Mouse (Mus musculus) right cerebral cortex, postnatal 4 days (tissue): ENCODE data around the gene Gm15056.

Experiments used
- DNase-seq: peaks from one replicate; pipeline ENCODE4 v3.0.0-alpha.2; 2022

Gm15056 gene

DNA sequence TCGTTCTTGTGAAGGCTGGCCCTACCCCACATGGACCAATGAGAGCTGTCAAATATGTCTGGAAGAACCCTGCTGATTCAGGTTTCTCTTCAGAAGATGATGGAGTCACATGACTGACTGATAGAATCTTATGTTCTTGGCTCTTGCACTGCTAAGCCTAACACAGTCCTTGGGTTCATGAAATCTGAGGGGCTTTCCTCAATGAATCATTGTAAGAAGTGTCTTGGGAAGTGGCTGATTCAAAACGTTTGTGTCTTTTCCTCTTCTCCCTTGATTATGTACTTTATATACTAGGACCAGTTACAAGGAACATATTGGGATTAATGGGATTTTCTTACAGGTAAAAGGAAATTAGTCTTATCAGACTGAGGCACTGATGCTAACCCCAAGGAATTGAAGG is at the start of gene Gm15056:
Gene Gm15056 (minus strand): TSS at position 101 of the 400 bp plus-strand sequence.
- no peak for DNase-seq

DNA sequence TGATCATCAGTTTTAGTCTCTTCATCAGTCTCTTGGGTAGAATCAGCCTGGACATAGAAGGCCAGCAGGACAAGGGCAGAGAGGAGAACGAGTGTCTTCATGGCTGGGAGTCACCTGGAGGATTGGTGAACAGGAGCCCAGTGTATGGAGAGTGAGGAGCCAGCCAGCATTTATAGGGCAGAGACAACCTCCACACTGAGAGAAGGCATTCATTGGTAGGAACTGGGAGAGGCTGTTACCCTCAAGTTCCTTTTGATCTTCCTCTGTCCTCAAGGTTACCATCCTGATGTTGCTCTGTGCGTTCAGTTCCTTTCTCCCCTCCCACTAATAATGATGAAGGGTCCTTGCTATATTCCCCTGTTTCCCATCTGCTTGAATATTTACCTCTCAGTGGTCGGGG is 42.2 kb upstream of the Gm15056 start, which contains the start of gene AY761185:
Gene AY761185 (minus strand): TSS at position 101 of the 400 bp plus-strand sequence.
- DNase-seq, result no peak

DNA sequence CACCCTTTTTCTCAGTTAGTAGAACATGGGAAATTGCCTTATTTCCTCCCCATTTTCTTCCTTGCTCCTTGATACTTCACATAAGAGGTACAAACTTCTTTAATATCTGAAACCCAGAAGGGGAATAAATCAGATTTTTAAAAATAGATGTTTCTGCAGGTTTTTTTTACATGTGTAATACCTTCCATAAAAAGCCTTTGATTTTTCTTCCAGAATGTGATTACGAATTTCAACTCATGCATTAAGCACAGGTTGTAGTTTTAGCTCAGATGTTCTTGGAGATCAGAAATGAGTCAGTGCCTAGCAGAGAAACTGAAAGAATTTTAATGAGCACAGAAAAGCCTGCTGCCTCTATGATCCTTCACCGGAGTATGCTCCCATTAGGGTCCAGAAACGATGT is 19.5 kb upstream of the Gm15056 start, which contains the start of gene Gm6040:
Gene Gm6040 (minus strand): TSS at position 101 of the 400 bp plus-strand sequence.
- DNase-seq, result no peak

DNA sequence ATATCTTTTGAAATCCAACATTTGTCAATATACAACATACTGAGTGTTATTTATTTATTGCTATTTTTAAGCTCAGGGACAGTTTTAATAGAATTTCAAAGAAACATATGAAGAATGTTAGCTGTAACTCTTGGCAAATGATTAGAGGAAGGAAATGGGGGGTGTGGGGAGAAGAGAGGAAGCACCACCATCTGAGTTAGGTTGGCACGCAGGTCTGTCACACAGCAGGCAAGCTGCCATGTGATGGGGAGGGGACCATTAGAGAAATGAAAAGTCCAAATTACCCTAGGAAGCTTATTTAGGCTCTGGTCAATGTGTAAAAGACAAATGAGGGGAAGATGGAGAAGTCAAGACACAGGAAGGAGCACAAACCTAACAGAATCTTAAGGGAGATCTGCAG is 9.9 kb upstream of the Gm15056 start:
- DNase-seq, result no peak

DNA sequence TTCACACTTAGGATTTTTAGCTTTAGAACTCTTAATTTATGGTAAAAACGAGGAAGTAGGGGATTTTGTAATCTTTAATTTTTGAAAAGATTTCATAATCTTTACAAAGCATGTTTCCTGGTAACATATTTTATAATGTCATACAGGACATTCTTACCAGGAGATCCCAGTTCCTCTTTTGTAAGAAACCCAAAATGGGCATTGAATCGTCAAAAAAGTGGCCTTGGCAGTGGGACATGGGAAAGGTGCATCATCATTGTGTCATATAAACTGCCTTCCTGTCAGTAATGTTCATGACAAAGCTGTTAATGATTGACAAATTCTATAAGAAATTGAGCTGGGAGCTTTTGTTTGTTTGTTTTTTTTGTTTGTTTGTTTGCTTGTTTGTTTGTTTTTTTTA is 5.8 kb upstream of the Gm15056 start:
- DNase-seq, result no peak

DNA sequence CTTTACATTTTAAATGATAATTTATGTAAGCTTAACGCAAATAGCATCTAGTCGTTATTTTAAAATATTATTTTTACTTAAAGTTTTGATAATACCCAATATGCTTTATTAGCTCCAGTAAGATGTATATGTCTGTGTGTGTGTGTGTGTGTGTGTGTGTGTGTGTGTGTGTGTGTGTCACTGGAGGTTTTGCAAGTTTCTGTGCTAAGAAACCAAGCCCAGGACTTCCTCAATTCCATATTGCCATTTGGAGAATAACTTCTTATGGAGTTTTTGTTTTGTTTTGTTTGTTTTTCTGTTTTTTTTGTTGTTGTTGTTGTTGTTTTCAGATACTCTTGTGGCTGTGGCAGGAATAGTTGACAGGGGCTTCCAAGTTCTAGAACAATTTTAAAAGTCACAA is 4.7 kb upstream of the Gm15056 start:
- no peak for DNase-seq

DNA sequence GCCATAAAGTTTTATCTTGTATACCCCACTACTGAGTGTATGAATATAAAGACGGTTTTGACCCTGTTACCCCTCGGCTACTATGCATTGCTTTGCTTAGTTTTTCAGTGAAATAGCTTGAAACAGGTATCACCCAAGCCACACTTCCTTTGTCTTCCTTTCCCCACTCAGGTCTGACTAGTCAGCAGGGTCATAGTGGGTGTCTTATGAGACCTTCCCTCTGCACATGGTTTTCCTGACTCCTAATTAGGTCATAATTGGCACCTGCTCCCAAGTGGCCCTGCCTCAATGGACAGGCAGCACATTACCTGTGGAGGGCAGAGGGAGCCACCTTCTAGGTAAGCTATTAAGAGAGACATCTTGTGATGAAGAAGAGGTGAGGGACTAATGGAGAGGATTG is 10.1 kb downstream of the Gm15056 start, which contains the start of gene Defb33:
Gene Defb33 (plus strand): TSS at position 301 of the 400 bp plus-strand sequence.
- no peak for DNase-seq

DNA sequence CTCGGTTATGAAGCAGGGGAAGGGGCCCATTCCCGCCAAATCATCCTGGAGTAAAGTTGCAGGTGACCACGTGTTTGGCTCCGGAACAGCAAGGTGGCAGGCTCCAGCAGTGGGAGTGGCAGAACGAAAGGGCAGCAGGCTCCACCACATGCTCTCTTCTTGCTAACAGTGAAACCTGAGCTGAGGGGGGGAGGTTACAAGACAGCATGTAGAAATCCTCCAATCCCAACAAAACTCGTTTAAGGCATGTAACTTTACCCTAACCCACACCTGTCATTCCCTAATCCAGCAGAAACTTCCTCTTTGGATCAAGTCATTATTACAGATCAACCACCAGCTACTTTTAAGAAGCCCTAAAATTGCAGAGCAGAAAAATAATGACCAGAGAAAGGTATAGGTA is 27.8 kb downstream of the Gm15056 start:
- DNase-seq, result no peak
